Mouse (Mus musculus) neutrophil, adult 65 days (primary cell): ENCODE results near the gene Sec61a2. TPM values are rescaled to one million over a fixed set of nuclear protein-coding genes. Genes with fewer than 3 reads are reported as not detected.

Source experiments
- total RNA-seq: library from RNA; stranded (reverse); gene quantifications from 2 replicates; pipeline ENCODE4 v1.2.4, GENCODE M21; 2023

The Sec61a2 gene
- 12.6 and 13.1 TPM in 2 replicates for total RNA-seq

DNA sequence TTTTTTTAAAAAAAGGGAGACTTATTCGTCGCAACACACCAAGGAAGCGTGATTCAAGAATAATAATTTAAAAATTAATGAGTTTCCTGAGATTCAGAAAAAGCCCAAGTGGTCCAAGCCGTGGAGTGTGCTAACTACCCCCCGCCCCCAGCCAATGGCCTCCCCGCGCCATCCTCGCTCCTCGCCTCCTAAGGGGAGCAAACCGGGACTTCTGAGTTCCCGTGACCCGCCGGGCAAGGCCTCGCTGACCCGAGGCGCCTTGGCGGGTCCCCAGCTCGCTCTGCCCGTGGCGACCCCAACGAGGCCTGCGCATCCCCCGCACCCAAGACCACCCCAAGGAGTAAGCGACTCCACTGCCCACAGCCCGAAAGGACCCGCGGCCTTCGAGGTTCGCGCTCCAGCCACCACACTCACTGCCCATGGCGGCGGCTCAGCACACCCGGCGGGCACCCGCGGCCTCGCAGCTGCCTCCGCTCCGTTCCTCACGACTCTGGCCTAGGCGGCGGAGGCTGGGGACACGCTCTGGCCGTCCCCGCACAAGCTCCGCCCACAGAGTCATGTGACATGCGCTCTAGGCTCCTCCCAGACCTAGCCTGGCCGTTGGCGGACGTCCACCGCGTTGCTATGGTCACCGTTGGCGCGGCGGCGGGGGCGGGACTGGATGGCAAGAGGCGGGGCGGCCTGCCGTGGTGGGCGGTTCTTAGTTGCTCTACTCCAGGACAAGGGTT, at the start of gene Sec61a2:
Gene Sec61a2 (minus strand): TSS at position 590 of the 728 bp plus-strand sequence.

DNA sequence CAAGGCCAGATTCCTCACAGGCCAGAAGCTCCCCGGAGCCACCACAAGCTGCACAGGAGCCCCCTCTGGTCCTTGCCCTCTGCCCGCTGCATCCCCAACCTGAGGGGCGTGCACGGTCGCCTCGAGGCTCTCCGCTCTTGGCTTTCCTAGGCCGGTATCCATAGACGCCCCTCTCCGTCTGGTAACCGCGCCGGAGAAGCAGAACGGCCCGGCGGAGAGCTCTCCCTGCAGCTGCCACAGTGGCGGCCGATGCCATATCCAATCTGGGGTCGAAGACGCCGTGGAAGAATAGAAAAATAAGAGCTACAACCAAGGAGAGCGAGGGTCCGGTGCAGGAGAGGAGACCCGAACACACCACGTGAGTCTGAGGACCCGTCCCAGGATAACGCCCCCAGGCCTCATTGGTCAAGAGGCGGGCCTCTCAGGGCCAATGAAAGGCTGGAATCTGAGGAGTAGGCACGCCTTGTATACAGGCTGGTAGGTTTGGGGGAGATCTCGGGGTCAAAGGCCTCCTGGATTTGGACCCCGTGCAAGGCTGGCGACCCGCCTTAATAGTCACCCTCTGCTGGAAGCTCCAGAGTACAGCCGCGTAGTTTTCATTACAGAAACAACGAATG, 47.3 kb upstream of the Sec61a2 start, which contains the start of gene Dhtkd1:
Gene Dhtkd1 (minus strand): TSS at position 377 of the 617 bp plus-strand sequence.

DNA sequence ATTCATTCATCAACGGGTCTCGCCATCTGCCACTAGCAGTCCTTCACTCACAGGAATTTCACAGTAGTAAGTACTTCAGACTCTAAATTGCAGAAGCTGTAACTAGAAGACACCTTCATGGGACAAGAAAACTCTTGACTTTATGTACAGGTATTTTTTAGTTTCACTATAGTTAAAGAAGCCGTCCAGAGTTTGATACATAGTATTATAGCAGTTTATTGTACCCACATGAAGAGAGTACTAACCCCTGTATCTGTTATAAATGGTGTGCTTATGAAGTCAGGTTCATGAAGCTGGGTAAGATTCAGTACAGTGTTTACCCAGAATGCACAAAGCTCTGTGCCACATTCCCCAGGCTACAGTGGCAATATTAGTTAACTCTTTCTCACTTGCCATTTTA, 32.4 kb downstream of the Sec61a2 start, which contains the start of gene Gm13199:
Gene Gm13199 (minus strand): TSS at position 101 of the 400 bp plus-strand sequence.

DNA sequence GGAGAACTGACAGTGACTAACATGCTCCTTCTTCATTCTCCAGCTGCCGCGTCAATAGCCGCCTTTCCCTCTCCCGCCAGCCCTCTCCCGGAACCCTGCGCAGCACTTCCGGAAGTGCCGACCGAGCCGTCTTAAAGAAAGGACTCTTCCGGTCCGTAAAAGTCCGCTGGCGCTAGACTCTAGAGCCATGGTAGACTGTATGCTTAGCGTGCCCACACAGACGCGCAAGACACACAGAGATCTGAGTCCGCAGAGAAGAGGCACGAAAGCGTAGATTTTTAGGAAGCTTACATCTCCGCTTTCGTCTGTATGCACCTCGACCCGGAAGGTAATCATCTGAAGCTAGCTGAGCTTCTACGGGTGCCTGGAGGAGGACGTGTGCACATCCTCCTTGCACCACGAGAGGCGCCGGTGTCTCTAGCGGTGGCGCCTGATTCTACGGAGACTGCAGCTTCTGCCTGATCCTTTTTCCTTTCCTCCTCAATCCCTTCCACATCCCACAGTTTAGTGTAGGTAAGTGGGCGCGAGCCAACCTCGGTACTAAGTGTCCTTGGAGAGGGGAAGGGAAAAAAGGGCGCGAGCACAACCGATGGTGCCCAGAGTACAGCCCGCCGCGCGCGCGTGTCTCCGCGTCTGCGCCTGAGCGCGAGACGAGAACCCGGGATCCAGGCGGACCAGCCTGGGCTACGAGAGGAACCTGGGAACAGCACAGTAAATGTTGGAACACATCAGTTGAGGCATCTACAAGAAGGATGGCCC, 50.2 kb downstream of the Sec61a2 start, which contains the start of the genes Nudt5 and Cdc123:
Gene Nudt5 (plus strand): TSS at position 147 of the 759 bp plus-strand sequence.
Gene Cdc123 (minus strand): TSS at position 292 of the 759 bp plus-strand sequence.

Other genes starting within 250 kb of the Sec61a2 start
- gene Camk1d, start 180.9 kb downstream of the Sec61a2 start, total RNA-seq = 64.1 and 113 TPM in 2 replicates
- gene Nudt5, start 50.4 kb downstream of the Sec61a2 start, total RNA-seq = 8.3 and 10.8 TPM in 2 replicates
- gene Cdc123, start 50.3 kb downstream of the Sec61a2 start, total RNA-seq = 51.6 and 67.8 TPM in 2 replicates
- 0.95 TPM in 1 of 2 replicates, not detected in the other for gene Gm13199, start 32.5 kb downstream of the Sec61a2 start, total RNA-seq
- gene Dhtkd1, start 47.4 kb upstream of the Sec61a2 start, total RNA-seq = 0.09 and 0.25 TPM in 2 replicates
- 44.7 and 54.4 TPM in 2 replicates for gene Upf2, start 56.0 kb upstream of the Sec61a2 start, total RNA-seq
- gene Proser2, start 234.8 kb upstream of the Sec61a2 start, total RNA-seq = 0.18 TPM in 1 of 2 replicates, not detected in the other